Mouse (Mus musculus) ovary, postnatal 10 days (tissue): ENCODE measurements around the gene Vgll4.

Experiments
- DNase-seq: peaks from one replicate; pipeline ENCODE4 v3.0.0; 2022; ENCODE audit warnings: low spot score

The Vgll4 gene

DNA sequence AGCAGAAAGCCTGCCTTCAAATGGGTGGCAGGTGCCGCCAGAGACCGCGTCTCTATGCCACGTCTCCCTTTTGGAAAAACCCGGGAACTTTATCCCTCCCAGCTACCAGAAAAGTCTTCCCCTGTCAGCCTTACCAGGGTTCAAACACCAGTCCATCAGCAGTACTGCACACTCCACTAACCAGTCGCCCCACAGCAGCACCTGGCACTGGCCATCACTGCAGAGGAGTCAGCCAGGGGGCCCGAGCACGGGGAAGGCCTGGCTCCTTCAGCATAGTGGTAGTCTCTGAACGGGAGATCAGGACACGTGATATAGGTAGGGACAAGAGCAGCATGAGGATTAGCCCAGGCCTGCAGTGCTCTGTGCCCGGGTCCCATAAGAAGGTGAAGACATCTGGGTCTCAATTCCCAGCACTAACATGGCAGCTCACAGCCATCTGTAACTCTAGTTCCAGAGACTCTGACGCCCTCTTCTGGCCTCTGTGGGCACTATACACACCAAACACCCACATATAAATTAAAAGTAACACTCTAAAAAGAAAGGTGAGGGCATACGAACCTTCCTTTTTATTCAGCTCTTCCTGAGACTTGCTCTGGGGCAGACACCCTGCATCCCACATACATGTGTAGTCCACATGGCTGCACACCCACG is 98.7 kb downstream of the Vgll4 start:
- DNase-seq: no peak

DNA sequence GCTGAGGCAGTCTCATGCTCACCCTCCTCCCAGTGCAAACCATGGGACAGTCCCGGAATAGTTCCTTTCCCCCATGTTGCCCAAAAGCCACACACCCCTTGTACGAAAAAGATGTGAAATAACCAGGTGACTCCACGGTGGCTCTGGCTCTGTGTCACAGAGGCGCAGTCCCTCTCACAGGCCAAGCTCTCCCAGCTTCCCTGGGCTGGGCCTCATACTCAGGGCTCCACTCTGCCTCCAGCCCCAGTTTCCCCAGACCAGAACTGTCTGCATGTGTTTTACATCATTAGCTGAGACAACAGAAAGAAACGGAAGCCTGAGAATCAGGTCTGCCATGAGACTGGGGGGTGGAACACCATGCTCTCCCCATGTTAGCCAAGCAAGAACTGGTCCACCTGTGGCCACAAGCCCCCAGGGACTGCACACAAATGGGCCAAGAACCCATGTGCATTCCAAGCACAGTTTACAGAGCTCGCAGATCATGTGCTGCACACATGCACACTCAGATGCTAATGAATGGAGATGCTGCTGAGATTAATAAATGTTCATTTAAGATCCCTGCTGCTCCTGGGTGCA is 100.2 kb downstream of the Vgll4 start:
- DNase-seq: no peak

DNA sequence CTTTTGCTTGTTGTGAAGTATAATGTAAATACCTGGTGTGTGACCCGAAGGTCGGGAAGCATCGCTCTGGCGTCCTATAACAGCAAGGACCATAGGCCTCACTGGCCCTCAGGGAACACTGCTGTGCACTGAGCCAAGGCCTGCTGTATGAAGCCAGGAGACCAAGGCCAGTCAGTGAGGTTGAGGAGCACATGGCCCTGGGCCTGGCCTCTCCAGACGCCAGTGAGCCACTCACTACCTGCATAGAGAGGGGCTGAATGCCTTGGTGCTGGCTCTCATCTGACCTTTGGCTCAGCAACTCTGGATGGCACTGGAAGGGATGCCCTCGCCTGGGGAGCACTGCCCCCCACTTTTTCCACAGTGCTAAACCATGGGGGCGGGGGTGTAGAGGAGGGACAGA is 101.1 kb downstream of the Vgll4 start:
- no peak for DNase-seq

DNA sequence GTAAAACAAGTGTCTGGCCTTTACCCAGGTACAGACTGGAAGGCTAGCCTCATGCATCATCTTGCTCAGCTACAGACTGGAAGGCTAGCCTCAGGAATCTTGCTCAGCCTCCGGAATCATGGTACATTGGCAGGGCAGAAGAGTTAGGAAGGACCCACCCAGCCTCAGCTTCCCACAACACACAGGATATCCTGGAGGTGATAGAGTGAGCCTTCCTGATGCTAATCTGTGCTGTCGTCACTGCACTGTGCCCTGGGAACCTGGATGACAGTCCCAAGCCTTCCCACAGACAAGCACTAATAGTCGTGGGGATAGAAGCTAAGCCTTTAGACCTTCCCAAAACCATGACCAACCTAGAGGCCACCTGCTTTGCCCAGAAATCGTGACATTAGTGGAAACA is 103.2 kb downstream of the Vgll4 start:
- no peak for DNase-seq

DNA sequence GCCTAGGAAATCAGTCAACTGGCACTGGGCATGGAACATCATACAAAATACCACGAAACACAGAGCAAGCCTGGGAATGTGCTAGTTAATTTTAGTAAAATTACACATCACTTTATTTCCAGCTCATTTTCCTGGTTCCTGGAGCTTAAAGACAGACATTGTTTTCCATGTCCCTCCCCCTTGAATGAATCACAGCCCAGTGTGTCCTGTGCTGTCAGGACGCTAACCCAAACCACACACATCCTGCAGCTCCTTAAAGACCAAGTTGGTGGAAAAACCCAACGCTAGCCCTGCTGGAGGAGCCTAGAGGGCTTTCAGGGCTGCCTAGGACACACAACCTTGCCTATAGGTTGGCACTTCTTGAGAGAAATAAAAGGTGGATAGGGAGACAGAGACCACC is 103.7 kb downstream of the Vgll4 start:
- no peak for DNase-seq

DNA sequence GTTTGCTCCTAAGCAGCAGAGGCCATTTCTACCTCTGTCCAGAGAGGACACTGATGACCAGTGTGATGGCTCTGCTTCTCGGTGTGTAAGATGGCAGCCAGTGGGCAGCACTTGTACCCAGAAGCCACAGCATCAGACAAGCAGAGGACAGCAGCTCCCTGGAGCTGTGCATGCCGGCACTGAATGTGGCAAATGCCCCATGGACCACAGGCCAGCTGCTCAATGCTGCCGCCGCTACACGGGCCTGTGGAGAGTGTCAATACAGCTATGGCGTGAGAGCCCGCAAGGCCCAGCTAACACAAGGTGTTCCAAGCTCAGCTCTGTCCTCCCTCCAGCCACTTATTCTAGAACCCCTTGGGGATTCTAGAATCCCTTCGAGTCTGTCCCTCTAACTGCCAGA is 105.4 kb downstream of the Vgll4 start:
- DNase-seq: no peak

DNA sequence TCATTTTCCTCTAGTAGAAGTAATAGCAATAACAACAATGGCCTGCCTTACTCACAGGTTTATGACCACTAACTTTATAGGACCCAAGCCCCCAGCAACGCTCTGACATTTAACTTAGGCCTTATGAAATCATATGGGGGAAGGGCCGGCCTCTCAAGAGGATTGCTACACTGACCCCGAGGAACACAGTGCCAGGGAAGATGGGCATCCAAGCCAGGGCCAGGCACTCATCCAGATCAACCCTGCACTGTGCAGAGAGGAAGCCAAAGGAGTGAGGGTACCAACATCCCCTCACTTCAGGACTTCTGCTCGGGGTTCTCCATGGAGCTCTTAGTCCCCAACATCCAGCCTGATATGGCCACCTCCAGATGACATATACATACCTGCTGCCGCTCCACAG is 106.3 kb downstream of the Vgll4 start:
- no peak for DNase-seq

DNA sequence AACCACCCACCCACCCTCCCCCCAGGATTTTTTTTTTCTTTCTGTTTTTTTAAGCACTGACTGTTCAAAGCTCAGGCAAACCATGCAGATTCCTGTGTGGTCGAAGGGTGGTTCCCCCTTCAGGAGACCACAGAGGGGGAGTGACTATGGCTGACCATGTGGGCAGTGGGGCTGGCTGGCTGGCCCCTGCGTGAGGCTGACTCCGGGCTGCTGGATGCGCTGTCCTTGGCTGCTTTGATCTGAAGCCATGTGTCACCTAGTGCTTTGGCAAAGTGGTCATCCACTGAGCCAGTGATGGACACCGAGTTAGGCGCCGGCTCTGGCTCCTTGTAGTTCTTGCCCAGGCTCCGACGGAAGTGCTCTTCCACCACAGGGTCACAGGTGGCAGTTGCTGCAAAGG is 107.7 kb downstream of the Vgll4 start:
- DNase-seq: no peak

DNA sequence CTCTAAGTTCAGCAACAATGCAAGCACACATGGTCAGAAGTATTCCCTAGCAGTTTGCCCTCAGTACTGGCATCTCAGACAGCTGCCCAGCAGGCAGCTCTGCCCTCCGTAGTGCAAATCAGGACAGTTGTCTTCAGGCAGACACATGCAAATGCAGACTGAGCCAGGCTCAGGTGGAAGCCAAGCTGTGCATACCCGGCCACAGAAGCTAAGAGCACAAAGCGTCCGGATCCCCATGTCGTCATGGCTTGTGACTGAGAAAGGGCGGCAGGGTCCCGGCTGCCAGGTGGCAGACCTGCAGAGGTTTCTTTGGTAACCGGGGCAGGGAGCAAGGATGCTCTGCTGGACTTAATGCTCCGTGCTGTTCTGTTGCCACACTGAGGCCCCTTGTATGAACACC is 108.2 kb downstream of the Vgll4 start:
- no peak for DNase-seq

DNA sequence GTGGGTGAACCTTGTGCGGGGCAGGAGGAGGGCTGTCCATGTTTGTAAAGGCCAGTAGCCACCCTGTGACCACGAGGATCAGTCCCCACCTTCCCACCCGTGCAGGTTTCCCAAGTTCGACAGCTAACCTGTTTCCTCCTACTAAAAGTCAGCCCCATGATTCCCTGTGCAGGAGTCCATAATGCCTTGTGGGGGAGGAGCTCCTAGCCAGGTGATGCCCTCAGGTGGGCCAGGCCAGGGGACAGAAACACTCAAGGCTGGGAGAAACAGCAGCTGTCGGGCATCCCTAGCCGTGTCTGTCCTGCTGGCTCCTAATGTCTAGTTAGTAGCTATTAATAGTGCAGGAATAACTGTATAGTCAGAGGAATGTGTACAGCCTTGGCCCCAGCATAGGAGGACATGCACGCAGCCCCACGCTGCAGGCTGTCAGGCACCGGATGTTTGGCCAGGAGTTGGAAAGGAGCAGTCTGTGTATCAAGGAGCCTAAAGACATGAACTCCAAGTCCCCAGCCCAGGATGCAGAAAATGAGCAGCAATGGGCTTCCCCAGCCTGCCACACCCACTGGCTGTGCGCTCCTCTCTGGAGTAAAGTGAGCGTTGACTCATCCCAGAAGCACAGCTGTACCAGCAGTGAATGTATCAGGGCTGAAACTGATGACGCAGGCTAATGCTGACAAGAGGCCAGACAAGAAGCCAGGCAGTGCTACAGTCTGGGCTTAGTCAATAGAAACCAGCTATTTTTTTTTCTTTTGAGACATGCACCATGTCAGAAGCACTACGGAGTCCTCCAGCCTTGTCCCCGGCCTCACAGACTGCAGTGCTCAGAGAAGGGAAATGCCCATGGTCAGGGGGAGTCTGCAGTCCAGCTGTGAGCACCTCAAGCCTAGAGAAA is 108.9 kb downstream of the Vgll4 start:
- no peak for DNase-seq

DNA sequence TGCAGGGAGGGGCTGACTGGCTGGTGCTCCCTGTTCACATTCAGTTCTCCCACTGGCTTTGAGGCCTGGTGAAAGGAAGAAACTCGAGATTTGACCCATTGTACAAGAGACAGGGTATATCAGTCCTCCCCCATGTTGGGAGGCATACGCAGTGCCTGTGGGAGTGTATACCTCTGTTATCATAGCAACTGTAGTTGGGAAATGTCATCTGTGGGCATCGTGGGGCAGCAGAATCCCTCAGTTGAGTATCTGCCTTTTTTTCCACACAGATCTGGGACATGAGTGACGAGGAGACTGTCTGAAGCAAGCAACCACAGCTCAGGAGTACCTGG is 111.1 kb downstream of the Vgll4 start:
- no peak for DNase-seq

DNA sequence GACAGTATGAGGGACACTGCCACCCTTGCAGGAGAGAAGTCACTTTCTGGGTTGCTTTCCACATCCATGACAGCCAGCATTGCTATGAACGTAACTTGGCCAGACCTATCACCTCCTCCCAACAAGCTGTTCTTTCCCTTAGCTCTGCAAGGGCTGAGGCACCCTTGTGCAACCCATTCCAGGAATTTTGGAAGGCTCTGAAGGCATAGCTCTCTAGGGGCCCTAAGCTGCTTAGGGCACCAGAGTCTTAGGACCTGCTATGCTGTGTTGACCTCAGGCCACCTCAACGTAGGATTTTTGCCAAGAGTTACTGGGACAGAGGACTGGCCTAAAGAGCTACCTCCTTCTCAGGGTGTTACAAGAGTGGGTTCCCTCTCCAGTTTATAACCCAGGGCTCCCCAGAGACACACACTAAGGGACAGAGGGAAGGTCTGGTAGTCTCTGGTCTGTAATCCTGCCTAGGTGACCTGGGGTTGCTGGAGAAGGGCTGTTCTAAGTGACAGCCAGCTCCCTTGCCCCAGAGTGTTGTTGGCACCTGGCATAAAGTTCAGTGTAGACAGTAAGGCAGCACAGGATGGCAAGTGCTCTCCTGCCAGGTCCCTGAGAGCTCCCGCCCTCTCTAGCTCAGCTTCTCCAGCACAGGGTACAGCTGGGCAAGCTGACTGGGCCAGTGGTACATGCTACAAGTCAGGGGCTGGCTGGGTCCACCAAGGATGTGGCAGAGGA is 111.6 kb downstream of the Vgll4 start:
- DNase-seq: no peak

DNA sequence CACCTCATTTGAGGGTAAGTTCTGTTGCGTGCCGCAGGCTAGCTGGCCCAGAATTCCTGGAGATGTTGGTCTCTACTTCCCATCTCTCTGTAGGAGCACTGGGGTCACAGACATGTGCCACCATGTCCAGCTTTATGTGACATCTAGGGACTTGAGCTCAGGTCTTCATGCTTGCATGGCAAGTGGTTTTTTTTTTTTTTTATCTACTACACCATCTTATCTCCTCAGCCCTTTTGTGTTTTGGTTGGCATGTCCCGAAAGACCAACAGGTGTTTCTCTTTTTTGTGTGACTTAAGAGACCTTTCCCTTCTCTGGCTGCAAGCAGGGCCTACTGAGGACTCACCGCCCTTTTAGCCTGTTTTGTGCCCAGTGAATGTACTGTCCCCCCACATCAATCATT is 113.3 kb downstream of the Vgll4 start:
- no peak for DNase-seq

DNA sequence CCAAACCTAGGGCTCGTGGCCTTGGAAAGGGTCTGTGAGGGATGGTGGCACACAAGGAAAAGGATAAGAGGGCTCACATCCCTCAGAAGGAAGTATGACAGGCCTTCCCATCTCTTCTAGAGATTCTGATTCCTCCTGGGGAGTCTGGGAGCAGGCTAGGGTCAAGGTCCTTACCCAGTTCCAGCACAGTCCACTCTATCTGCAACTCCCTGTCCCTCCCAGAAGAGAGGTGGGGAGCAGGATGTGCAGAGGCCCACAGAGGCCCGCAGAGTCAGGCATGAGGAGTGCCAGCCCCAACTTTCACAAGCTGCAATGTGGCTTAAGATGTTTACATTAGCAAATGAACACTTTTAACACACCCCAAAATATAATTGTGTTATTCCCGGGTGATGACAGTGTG is 114.2 kb downstream of the Vgll4 start:
- no peak for DNase-seq

DNA sequence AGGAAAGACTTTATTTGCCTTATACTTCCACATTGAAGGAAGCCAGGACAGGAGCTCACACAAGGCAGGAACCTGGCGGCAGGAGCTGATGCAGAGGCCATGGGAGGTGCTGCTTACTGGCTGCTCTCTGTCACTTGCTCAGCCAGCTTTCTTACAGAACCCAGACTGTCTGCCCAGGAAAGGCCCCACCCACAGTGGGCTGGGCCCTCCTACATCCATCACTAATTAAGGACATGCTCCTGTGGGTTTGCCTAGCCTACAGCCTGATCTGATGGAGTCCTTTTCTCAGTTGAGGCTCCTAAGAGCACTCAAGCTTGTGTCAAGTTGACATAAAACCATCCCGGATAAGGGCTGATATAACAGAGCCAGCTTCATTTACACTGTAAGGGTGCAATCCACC is 115.4 kb downstream of the Vgll4 start:
- no peak for DNase-seq

DNA sequence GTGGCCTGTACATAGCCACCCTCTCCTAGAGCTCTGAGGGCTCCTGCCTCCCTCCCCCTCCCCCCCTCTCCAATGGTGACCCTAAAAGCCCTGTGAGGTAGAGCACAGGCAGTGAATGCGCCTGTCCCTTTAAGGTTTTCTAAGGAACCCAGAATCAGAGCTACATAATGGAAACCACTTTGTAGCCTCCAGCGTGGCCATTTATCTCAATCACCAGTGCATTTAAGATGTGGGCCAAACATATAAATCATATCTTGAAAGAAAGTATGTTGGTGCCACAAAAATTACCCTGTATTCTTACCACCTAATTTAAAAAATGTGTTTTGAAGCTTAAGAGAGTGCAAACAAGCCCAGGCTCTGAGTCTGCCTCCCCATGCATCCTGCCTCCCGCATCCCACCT is 117.1 kb downstream of the Vgll4 start:
- DNase-seq: no peak

DNA sequence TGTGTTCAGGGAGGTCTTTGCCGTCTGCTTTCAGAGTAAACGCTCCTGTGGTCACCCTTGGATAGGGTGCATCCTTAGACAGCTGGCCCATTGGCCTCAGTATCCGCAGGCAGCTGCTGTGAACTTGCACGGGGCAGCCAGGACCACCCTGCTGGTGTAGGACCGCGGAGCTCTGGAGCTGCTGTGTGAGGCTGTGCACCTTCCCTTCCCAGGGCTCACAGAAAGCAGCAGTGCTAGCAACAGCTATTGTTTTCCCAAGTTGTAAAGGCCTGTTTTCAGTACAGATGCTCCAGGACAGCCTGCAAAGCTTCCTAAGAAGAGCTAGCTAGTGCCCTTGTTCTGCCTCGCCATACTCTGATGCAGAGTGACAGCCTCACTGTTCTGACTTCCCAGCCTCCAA is 118.1 kb downstream of the Vgll4 start:
- DNase-seq: no peak

DNA sequence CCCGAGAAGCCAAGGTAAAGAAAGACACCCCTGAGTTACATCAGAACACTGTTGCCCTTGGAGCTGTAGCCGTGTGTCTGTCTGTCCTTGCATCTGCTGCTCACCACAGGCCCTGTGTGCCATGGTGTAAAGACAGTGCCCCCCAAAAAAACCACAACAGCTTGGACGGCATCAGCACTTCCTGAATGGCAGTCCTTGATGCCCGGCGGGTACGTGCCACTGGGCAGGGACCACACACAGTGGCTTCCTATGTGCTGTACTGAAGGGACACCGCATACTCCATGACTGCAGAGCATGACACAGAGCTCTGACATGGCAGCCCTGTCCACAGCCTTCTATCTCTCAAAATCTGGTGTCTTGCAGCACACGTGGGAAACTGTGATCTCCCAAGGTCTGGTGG is 120.0 kb downstream of the Vgll4 start:
- DNase-seq: no peak

DNA sequence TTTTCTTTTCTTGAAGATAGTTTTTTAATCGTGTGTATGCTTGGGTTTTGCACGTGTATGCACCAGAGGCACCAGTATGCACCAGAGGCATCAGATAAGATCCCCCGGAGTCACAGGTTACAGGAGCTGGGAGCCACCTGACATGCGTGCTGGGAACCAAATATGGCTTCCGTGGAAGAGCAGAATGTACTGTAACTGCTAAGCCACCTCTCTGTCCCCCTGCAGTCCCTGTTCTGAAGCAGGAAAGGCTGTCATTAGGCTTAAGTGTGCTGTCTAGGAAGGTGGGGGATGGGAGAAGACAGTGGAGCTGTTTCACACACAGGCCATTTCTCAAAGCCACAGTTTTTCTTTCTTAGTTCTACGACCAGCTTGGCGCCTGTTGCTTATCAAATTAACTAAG is 121.0 kb downstream of the Vgll4 start:
- no peak for DNase-seq

DNA sequence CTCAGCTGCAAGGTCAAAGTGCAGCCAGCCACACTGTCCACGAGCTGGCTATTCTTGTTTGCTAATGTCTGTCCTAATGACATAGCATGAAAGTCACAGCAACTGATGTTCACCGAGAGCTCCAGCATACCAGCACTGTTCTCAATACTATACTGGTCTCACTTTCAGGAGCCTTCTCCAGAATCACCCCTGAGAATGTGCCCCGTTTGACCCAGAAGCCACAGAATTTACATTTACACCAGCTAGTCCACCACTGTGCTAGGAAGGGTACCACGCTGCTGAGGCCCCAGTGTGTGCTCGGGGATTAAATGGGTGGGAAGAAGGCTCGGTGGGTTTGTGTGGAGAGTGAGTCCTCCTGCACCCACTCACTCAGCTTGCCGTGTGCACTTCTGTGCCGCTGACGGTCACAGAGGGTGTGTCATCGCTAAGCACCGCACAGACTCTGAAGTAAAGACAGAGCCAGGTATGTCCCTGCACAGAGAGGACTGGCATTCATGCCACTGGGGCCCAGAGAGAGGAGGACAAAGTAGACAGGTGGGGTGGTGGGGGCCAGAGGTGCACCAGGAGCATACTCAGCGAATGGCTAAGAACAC is 122.1 kb downstream of the Vgll4 start:
- DNase-seq: no peak

DNA sequence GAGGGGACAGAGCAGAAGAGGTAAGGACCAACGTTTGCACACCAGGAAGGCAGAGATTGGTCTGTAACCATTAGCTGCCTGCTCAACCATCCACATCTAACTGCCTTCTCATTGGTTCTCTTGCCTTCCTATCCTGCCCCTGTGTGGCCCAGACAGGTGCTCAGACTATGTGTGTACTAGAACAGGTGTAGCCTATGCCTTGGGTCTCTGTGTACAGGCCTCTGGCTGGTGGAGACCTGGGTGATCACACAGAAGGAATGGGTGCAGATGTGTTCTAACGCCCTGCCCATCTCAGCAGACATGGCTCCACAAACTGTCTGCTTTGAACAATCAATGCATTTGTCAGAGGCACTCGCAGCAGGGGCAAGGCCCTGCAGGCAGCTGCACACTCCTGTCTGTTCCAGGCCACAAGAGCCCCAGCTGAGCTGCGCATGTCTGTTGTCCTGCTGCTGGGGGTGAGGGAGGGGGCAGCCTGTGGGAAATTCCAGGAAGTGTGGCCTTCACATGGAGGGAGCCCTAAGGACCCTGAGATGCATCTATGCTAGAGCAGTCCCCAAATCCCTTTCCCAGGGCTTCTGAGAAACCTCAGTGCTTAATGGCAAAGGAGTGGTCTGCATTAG is 123.5 kb downstream of the Vgll4 start:
- no peak for DNase-seq

DNA sequence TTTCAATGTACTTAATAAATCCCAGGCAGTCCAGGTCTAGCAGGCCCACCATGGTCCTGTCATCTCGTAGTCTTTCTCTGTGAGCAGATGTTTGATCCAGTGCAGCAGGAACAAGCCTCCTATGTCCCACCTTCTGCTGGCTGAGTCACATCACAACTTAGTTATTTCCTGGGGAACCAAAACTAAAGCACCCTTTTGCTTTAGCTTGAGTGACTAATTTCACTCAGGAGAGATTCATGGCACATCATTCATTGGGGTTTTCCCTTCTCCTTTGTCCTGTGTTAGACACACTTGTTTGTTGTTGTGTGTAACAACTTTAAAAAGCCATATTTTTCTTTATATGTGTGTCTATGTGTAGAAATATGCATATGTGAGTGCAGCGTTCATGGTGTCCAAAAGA is 126.9 kb downstream of the Vgll4 start:
- no peak for DNase-seq
